Mouse (Mus musculus) brain, adult 2 months (tissue): Measurements from ENCODE around the gene Mrps18c.
A peak's percentile ranks its signal among the peaks of the same experiment; 100 is the strongest.

ENCODE experiments used
- DNase-seq: peaks from one replicate; pipeline ENCODE4 v3.0.0; 2011; ENCODE audit warnings: low read depth, low spot score

Mrps18c gene

DNA sequence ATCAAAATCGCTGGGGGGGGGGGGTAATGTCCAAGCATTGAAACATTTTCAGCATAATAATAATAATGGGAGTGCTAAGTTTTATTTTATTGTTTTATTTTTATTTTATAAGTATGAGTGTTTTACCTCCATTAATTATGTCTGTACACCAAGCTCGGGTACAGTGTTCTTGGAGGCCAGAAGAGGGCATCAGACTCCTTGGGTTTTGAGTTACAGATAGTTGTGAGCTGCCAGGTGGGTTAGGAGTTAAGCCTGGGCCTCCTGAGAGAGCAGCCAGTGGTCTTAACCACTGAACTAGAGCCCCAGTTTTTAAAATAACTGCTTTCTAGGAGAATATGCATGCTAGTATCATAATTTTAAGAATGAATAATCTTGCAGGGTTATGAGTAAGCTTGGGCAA, 27.5 kb downstream of the Mrps18c start:
- DNase-seq, result peak; percentile 48

DNA sequence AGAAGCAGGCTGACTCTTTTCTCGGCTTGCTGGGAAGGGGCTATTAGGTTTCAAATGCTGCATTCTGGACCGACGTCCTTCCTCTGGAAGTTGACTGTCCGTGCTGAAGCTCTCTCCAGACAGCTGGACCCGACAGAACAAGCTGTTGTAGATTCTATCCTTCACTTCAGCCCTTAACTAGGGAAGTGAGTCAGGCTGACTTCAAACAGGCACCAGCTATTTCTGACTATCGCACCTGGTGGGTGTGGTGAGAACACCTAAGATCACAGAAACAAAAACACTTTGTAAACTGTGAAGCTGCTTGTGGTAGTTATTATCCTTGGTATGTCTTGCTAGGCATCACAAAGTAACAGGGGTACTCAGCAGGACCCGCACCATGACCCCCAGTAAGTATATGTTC, 28.1 kb downstream of the Mrps18c start:
- peak; percentile 62 for DNase-seq

DNA sequence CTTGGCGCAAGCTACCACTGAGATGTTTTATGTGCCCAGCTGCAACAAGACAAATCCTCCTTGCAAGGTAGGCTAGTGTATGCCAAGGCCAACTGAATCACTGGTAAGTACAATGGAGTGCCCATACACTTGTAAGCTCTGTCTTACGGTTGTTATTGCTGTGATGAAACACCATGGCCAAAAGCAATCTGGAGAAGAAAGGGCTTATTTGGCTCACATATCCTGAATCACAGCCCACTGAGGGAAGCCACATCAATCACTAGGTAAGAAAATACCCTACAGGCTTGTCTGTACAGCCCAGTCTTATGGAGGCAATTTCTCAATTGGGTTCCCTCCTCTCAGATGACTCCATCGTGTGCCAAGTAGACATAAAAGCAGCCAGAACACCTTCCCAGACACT, 30.3 kb downstream of the Mrps18c start:
- no peak for DNase-seq

DNA sequence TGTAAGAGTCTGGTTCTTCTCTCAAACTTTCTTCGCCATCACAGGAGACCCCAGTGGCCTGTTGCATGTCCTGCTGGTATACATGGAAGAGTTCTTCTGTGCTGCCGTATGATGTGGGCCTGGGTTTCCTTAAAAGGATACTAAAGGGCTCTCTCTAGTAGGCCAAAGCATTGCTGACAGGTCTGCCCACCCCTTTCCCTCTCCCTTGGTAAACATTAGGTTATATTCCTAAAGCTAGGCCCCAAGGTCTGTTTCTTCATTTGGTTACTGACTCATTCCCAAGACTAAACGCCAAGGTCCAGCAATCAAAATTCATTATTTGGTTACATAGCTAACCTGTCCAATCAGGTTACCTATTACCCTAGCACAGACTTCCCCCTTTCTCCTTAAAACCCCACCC, 34.3 kb downstream of the Mrps18c start:
- DNase-seq, result no peak

DNA sequence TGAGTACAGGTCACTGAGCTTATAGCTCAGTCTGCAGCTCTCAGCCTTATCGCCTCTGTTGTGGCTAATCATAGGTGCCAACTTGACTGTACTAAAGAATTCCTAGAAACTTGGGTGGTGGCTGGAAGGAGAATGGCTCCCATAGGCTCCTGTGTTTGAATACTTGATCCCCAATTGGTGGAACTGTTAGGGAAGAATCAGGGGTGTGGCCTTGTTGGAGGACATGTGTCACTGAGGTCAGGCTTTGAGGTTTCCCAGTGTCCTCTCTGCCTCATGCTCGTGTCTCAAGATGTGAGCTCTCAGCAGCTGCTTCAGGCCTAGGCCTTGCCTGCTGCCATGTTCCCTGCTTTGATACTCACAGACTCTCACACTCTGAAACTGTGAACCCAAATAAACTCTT, 35.4 kb downstream of the Mrps18c start:
- no peak for DNase-seq

DNA sequence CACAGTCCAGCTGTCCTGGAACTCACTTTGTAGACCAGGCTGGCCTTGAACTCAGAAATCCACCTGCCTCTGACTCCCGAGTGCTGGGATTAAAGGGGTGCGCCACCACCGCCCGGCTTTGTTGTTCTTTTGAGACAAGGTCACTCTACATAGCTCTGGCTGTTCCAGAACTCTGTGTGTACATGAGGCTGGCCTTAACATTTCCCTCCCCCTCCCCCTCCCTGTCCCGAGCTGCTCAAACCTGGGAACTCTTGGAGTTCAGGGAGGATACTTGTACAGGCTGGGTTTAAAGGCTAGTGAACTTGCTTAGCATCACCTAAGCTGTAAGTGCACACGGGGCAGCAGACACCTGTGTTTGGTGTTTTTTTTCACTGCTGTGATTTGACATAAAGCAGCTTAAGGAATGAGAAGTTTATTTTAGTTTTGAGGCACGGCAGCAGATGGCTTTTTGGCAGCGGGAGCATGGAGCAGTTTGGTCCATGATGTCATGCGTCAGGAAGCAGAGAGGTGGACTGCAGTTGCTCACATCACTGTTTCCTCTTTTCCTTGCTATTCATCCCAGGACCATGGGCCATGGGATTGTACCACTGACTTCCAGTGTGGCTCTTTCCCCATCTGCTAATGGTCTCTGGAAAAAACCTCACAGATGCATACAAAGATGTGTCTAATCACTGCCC, 37.6 kb downstream of the Mrps18c start:
- peak; percentile 25 for DNase-seq

DNA sequence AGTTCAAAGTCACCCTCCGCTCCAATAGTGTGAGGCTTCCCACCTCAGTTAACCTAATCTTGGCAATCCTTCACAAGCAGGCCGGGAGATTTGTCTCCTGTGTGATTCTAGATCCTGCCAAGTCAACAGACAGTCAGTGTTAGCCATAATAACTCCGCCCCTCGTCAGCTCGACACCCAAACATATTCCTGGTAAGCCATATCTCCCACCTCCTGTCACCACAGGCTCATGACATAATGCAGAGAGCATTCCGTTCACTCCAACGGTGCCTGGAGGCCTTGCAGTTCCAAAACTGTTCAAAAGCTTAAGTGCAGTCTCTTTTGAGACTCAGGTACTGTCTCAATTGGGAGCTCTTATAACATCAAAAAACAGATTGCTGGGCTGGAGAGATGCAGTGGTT, 39.5 kb downstream of the Mrps18c start:
- no peak for DNase-seq

DNA sequence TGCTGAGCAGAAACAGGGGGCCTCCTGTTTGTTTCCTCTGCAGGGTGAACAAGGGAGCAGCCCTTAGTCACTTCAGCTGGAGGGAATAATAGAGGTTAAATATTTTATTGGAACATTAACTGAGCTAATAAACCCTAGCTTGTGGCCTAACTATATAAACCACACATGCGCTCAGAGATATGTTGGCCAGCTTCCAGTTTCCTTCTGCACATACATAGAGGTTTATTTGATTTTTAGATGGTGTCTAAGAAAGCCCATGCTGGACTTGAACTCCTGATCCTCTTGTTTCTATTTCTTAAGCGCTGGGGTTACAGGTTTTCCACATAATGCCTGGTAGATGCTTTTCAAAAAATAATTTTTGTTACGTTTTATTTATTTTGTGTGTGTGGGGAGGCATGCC, 46.1 kb downstream of the Mrps18c start:
- DNase-seq, result no peak

DNA sequence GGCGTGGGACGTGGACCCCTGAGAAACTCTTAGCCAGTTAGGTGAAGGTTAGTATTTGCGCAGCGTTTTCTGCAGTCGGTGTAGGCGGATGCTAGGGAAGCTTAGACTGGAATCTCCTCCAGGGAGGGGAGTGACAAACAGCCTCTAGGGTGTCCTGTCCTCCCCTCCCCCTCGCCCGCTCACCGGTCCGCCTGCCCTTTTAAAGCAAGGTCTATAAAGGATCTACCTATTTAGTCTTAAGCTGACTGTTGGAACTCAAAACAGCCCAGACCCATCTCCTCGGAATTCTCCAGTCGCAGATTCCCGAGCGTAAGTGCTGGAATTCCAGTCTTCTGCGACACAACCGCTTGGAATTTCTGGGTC, 47.0 kb downstream of the Mrps18c start, which contains the start of gene Gpat3:
Gene Gpat3 (plus strand): TSS at position 229 of the 363 bp plus-strand sequence.
- DNase-seq, result peak; percentile 70

DNA sequence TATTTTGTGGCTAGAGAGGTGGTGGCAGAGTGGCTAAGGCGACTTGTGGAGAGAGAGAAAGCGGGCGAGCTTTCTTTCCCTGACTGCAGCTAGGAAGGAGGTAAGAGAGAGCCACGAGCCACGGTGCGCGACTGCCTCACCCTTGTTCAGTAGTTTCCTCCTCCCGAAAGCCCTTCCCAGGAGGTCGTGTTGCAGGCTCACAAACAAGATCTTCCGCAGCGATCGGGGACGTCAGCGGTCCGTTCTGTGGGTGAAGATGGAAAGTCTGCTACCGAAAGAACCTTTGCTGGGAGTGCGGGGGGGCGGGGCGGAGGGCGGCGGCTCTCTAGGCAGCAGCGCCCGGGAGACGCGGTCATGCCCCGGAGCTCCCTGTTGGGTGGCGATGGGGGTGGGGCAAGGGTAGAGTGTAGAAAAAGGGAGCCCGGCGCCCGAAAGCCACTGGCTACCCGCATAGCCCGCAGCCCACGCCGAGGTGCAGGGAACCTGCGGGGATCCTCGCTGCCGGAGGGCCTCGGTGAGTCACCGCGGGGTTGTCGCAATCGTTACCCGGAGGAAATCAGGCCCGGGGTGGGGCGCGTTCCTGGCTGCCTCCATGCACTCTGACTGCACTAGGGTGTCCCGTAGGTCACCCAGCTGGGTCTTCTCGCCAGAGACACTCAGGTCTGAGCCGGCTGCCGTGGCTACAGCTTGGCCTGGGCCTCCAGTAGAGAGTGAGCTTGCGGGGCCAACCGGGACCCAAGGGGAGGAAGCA, 47.6 kb downstream of the Mrps18c start:
- DNase-seq, result peak; percentile 74

DNA sequence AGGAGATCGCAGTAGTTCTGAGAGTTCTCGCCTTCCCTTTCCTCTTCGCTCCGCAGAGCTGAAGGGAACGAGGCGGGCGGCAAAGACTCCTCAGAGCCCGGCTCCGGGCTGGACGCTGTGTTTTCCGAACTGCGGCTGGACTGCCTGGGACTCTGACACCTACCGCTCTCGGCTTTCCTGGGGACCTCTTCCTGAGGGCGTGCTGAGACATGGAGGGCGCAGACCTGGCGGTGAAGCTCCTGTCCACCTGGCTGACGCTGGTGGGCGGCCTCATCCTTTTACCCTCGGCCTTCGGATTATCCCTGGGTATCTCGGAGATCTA, 48.1 kb downstream of the Mrps18c start:
- no peak for DNase-seq

DNA sequence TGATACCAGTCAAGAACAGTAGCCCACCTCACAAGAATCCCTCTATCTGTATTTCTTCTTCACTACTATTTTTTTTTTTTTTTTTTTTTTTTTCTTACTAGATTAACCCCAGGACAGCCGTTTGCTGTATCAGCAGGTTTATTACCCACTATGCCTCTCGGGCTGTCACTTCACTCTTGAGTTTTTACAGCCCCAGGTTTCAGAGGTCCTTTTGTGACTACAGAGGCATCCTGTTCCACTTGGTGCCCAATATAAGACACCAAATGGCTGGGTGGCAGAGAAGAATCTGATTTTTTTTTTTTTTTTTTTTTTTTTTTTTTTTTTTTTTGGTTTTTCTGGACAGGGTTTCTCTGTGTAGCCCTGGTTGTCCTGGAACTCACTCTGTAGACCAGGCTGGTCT, 48.7 kb downstream of the Mrps18c start:
- DNase-seq, result no peak

DNA sequence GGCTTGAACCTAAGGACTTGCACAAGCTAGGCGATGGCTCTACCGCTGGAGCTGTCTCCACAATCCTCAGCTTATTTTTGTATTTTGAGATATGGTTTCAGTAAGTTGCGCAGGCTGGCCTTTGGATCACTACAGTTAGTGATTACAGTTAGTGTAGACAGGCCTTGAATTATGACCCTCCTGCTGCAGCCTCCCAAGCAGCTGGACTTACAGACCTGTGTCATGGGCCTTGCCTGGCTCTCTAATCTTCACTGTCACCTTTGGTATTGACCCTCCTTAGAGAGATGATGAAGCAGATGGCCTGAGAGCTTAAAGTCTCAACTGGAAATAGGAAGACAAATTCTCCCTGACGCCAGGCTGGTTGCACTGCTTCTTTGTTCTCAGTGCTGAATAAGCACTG, 55.5 kb downstream of the Mrps18c start:
- DNase-seq, result no peak
